ENCODE assay signal across 8 mouse cellular contexts in genomic region chr17:36167306-36168038, GRCm38 (mm10). TPM values are rescaled to one million over a fixed set of nuclear protein-coding genes. Genes with fewer than 3 reads are reported as not detected.
A peak's percentile ranks its signal among the peaks of the same experiment; 100 is the strongest.
DNase-seq lines count a peak whose midpoint lies in the region; ATAC-seq and TF ChIP-seq lines count a peak whose summit lies in the region.

No protein-coding gene starts in this region.

- no peak for ATAC-seq in kidney, embryonic 15.5 days (replicated peaks; ENCODE audit: low FRiP score)
- no peak for ATAC-seq in forebrain, embryonic 13.5 days
- ATAC-seq in limb, embryonic 11.5 days (ENCODE audit: insufficient number of reproducible peaks, low FRiP score, low TSS enrichment, low read depth): no peak

- H3K27me3 ChIP-seq in kidney, embryonic 15.5 days: peaks cover 88% of the 10 kb centered on the region
- peaks cover 84% of the 10 kb centered on the region for H3K27me3 ChIP-seq in forebrain, embryonic 13.5 days
- peaks cover 49% of the 10 kb centered on the region for H3K27me3 ChIP-seq in limb, embryonic 11.5 days (ENCODE audit: control insufficient read depth, insufficient read depth, low read length)
- H3K27me3 ChIP-seq in myocyte (ENCODE audit: control insufficient read depth, insufficient read depth, insufficient read length): peaks cover 22% of the 10 kb centered on the region

- H3ac ChIP-seq in myocyte (ENCODE audit: control insufficient read depth, insufficient read length): no peak overlapping the region

- peaks cover 11% of the 10 kb centered on the region for H3K4me1 ChIP-seq in kidney, embryonic 15.5 days
- H3K4me1 ChIP-seq in forebrain, embryonic 13.5 days: no peaks in the 10 kb centered on the region
- H3K4me1 ChIP-seq in limb, embryonic 11.5 days (ENCODE audit: control insufficient read depth, insufficient read depth, low read length): no peaks in the 10 kb centered on the region

- no peak overlapping the region for H3K9ac ChIP-seq in kidney, embryonic 15.5 days
- H3K9ac ChIP-seq in forebrain, embryonic 13.5 days: no peak overlapping the region
- no peak overlapping the region for H3K9ac ChIP-seq in limb, embryonic 11.5 days (ENCODE audit: low read length)

- H3K4me2 ChIP-seq in kidney, embryonic 15.5 days: peak overlapping the region; percentile 59
- H3K4me2 ChIP-seq in forebrain, embryonic 13.5 days: peak overlapping the region; percentile 42
- H3K4me2 ChIP-seq in limb, embryonic 11.5 days (ENCODE audit: low read depth, severe bottlenecking): peak overlapping the region; percentile 29
- H3K4me2 ChIP-seq in myocyte (ENCODE audit: low read depth): peak overlapping the region; percentile 58

- H3K36me3 ChIP-seq in kidney, embryonic 15.5 days: no peaks in the 10 kb centered on the region
- no peaks in the 10 kb centered on the region for H3K36me3 ChIP-seq in forebrain, embryonic 13.5 days (ENCODE audit: poor library complexity, severe bottlenecking)
- no peaks in the 10 kb centered on the region for H3K36me3 ChIP-seq in limb, embryonic 11.5 days (ENCODE audit: control insufficient read depth, insufficient read depth, low read length)
- H3K36me3 ChIP-seq in myocyte (ENCODE audit: control insufficient read depth, insufficient read depth): no peaks in the 10 kb centered on the region

- no peak for TF ChIP-seq POLR2A in myocyte (IDR thresholded peaks at IDR 0.05; ENCODE audit: insufficient read length, low read depth)

- no peaks in the 10 kb centered on the region for H3K9me3 ChIP-seq in kidney, embryonic 15.5 days (replicated peaks)
- no peaks in the 10 kb centered on the region for H3K9me3 ChIP-seq in forebrain, embryonic 13.5 days (replicated peaks)
- no peaks in the 10 kb centered on the region for H3K9me3 ChIP-seq in limb, embryonic 11.5 days (ENCODE audit: control insufficient read depth, low read length)

- 2% methylated on average over 50 of the region's 51 CpGs for WGBS in kidney, embryonic 15.5 days
- WGBS in forebrain, embryonic 13.5 days: 0% methylated on average over 42 of the region's 51 CpGs
- 2% methylated on average over 47 of the region's 51 CpGs for WGBS in limb, embryonic 11.5 days

- H3K27ac ChIP-seq in kidney, embryonic 15.5 days: no peak overlapping the region
- H3K27ac ChIP-seq in forebrain, embryonic 13.5 days: no peak overlapping the region
- H3K27ac ChIP-seq in limb, embryonic 11.5 days (replicated peaks; ENCODE audit: low read depth, low read length): no peak overlapping the region

- no peaks in the 10 kb centered on the region for H3K79me2 ChIP-seq in myocyte (ENCODE audit: control insufficient read depth, insufficient read depth)

- no peak for DNase-seq in kidney, postnatal 14 days
- no peak for DNase-seq in limb, embryonic 11.5 days (ENCODE audit: low spot score)
- DNase-seq in urinary bladder, postnatal 36 days (ENCODE audit: low spot score in 2 of 2): no peak
- DNase-seq in testis, postnatal 14 days (ENCODE audit: low spot score): no peak
- DNase-seq in embryo, embryonic 10 days (ENCODE audit: low spot score): no peak

- peak overlapping the region; percentile 38 for H3K4me3 ChIP-seq in kidney, embryonic 15.5 days (replicated peaks)
- H3K4me3 ChIP-seq in forebrain, embryonic 13.5 days: peak overlapping the region; percentile 26
- peak overlapping the region; percentile 14 for H3K4me3 ChIP-seq in limb, embryonic 11.5 days (ENCODE audit: low read depth, low read length)
- H3K4me3 ChIP-seq in myocyte: no peak overlapping the region

TF ChIP-seq in myocyte, 11 proteins besides CTCF, POLR2A, EP300 and RAD21:
- no peak for TF ChIP-seq REST (IDR thresholded peaks at IDR 0.05; ENCODE audit: insufficient read depth, insufficient read length)
- TF ChIP-seq MYOD1 (IDR thresholded peaks at IDR 0.05; ENCODE audit: control insufficient read depth in 1 of 3, insufficient read length in 2 of 3, low read depth in 2 of 3): no peak
- TF ChIP-seq E2F4 (IDR thresholded peaks at IDR 0.05; ENCODE audit: insufficient read depth): no peak
- no peak for TF ChIP-seq POLR2AphosphoS2 (IDR thresholded peaks at IDR 0.05; ENCODE audit: insufficient read length, low read depth)

RNA-seq across cellular contexts. Expression of gene Gm8909, which starts 0.9 kb away (rescaled TPM):
- not detected in 2 replicates for polyA plus RNA-seq in kidney, embryonic 15.5 days (2015; fragmentation: Nextera tagmentation; extraction: Ambion mirVana)
- not detected in 2 replicates for polyA plus RNA-seq in forebrain, embryonic 13.5 days (2015; fragmentation: Nextera tagmentation; extraction: Ambion mirVana)
- polyA plus RNA-seq in limb, embryonic 11.5 days (2014; fragmentation: Nextera tagmentation; extraction: Ambion mirVana): not detected in 2 replicates
- not detected for polyA plus RNA-seq in myocyte (2012; fragmentation: generic; extraction: Trizol)

RNA-seq across cellular contexts. Expression of gene H2-T3, which starts 22.6 kb away (rescaled TPM):
- not detected in 2 replicates for polyA plus RNA-seq in kidney, embryonic 15.5 days (2015; fragmentation: Nextera tagmentation; extraction: Ambion mirVana)
- polyA plus RNA-seq in forebrain, embryonic 13.5 days (2015; fragmentation: Nextera tagmentation; extraction: Ambion mirVana): not detected in 2 replicates
- polyA plus RNA-seq in limb, embryonic 11.5 days (2014; fragmentation: Nextera tagmentation; extraction: Ambion mirVana): not detected in 2 replicates
- not detected for polyA plus RNA-seq in myocyte (2012; fragmentation: generic; extraction: Trizol)

RNA-seq across cellular contexts. Expression of gene Gm7030, which starts 38.2 kb away (rescaled TPM):
- polyA plus RNA-seq in kidney, embryonic 15.5 days (2015; fragmentation: Nextera tagmentation; extraction: Ambion mirVana): not detected in 2 replicates
- not detected in 2 replicates for polyA plus RNA-seq in forebrain, embryonic 13.5 days (2015; fragmentation: Nextera tagmentation; extraction: Ambion mirVana)
- polyA plus RNA-seq in limb, embryonic 11.5 days (2014; fragmentation: Nextera tagmentation; extraction: Ambion mirVana): not detected in 2 replicates
- not detected for polyA plus RNA-seq in myocyte (2012; fragmentation: generic; extraction: Trizol)

RNA-seq across cellular contexts. Expression of gene Gm19684, which starts 46.0 kb away (rescaled TPM):
- polyA plus RNA-seq in kidney, embryonic 15.5 days (2015; fragmentation: Nextera tagmentation; extraction: Ambion mirVana): not detected in 2 replicates
- polyA plus RNA-seq in forebrain, embryonic 13.5 days (2015; fragmentation: Nextera tagmentation; extraction: Ambion mirVana): not detected in 2 replicates
- polyA plus RNA-seq in limb, embryonic 11.5 days (2014; fragmentation: Nextera tagmentation; extraction: Ambion mirVana): not detected in 2 replicates
- polyA plus RNA-seq in myocyte (2012; fragmentation: generic; extraction: Trizol): not detected
